Mouse (Mus musculus): Measurements from ENCODE around the gene Cfap74. TPM values are rescaled to one million over a fixed set of nuclear protein-coding genes. Genes with fewer than 3 reads are reported as not detected.
"Not testable (repeated sequence)": the region's sequence is repeated elsewhere in the genome, so short reads cannot be mapped to it uniquely, and the experiment has no call there.

Cfap74 gene
- polyA plus RNA-seq, 2 experiments from 2014 or later: 3.8 to 4.4 TPM

- ATAC-seq: no peak
These were observed 3.1 kb downstream of the Cfap74 start for GRCm38 (mm10) chr4:155412124-155412523.

DNA sequence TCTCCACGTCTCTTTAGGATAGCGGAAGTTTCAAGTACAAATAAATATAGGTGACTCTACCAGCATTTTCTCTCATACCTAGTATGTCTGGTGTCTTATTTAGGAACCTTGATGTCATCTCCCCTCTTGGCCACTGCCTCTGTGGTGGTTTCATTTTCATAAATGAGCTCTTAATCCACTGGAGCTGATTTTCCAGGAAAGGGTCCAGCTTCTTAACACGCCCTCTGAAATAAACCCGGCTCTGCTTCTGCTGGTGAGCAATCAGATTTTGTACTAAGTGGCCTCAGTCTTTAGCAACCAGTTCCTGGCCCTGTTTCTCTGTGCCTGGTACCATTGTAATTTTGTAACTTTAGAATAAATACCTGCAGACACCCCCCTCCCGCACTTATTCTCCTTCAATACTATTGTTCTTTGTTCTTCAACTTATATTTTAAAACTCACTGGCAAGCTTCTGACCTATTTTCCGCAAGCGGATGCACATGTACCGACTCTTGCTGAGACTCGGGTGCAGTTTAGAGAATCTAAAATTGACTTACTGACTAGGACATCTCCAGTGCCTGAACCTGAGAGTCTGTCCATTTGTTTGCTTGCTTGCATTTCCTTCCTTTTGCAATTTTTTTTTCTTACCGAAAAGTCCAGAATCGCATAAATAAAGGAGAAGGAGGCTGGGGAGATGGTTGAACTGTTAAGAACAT lies 4.8 kb downstream of the Cfap74 start:
- no peak for ATAC-seq

- no peak for ATAC-seq
These were observed 5.8 kb downstream of the Cfap74 start for GRCm38 (mm10) chr4:155414656-155415235.

GRCm38 (mm10) chr4:155420137-155420536 lies 11.1 kb downstream of the Cfap74 start:
- no peak for ATAC-seq

DNA sequence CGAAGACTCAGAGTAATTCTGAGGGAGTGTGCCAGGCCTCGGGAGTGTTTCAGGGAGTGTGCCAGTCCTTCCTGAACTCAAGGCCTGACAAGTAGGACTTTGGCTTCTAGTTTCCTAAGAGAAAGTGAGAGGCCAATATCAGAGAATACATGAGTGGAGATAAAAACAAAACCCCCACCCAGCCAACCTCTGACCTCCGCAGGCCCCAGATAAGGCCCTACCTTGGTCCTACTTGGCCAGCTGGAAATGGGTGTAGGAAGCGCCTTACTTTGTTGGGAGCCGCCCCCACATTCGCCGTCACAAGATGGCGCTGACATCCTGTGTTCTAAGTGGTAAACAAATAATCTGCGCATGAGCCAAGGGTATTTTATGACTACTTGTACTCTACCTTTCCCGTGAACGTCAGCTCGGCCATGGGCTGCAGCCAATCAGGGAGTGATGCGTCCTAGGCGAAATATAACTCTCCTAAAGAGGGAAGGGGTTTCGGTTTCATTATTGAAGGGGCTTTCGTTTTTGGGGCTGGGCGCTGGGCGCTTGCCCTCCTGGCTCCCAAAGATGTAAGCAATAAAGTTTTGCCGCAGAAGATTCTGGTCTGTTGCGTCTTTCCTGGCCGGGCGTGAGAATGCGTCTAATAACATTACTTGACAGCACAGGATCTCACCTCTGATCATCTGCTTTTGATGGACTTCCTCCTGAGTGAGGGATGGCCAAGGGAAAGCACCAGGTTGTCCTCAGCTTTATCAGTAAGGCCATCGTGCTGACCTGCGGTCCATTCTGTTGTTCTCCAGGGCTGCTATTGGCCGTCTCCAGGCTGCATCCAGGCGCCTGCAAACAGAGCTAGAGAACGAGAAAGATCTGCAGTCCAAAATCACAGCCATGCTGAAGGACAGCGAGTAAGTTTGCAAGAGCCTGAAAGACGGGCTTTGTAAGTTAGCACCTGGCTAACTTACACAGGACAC lies 12.7 kb downstream of the Cfap74 start:
- not testable (repeated sequence) for ATAC-seq

GRCm38 (mm10) chr4:155423988-155424387 lies 15.0 kb downstream of the Cfap74 start:
- no peak for ATAC-seq

DNA sequence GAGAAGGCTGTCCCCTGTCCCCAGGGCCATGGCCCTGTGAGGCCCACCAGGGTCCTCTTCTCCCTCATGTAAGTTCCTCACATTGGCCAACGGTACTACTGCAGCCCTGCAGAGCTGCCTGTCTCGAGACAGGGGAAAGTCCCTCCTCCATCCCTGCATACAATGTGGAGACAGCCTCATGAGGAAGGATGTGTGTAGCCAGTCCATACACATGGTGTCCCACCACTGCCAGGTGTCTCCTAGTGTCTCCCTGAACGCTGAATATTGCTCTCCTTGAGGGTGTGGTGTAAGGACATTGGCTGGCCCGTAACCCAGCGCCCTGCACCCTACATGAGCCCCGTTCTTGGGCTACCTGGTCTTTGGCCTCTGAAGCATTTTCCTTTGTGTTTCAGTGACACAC lies 17.3 kb downstream of the Cfap74 start:
- no peak for ATAC-seq

DNA sequence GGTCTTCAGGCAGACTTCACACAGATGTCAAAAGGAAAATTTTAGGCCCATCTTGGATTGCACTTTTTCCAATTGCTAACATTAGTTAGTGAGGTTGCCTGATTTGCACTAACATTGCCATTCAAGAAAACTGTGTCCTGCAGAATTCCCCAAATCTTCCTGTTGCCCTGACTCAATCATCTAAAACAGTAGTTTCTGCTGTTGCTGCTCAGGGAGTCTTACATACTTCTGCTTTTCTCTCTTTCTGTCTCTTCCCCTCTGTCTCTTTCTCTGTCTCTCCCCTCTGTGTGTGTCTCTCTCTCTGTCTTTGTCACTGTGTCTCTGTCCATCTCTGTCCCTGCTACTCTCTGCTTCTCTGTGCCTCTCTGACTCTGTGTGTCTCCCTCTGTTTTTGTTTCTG lies 19.5 kb downstream of the Cfap74 start:
- ATAC-seq: no peak

DNA sequence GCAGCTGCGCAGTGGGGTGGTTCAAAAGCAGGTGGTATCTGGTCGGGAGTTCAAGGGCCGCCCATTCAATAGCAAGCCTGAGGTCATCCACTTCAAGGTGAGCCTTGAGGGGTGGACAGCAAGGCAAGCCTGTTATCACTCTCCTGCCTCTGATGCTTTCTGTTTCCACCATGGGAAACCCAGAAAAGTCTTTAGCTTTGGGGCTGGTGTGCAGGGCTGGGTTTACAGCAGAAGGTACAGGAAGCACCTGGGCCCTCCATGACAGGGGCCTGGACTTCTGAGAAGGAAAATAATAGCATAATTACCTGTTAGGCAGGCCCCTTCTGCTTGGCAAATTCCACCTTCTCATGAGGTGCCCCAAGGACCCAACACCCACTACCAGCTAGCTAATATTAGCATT lies 20.2 kb downstream of the Cfap74 start:
- no peak for ATAC-seq

GRCm38 (mm10) chr4:155432358-155432757 lies 23.4 kb downstream of the Cfap74 start:
- ATAC-seq: no peak

GRCm38 (mm10) chr4:155433993-155434392 lies 25.0 kb downstream of the Cfap74 start:
- ATAC-seq: no peak

DNA sequence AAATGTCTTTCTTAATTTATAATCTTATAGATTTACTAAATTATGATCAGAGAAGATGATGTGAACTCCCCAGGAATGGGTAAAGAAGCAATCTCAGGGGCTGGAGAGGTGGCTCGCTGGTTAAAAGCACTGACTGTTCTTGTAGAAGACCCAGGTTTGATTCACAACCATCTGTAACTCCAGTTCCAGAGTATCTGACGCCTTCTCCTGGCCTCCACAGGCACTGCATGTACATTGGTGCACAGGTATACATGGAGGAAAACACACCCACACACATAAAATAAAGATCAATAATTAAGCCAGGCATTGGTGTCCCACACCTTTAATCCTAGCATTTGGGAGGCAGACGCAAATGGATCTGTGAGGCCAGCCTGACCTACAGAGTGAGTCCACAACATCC lies 33.8 kb downstream of the Cfap74 start:
- ATAC-seq: no peak

DNA sequence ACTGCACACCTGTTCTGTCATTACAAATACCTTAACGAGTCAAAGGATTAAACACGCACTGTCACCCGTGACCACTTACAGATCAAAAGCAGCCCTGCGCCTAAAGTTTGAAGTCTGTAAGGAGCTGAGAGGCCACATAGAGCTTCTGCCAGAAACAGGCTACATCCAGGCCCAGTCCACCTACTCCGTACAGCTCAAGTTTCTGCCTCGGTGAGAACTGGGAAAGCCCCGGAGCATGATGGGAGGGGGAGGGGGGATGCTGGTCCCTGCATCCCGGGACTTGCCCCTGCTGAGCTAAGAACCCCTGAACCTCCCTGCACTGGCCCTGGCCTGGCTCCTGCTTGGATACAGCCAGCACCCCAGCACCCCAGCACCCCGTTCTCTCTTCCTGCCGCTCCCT lies 42.6 kb downstream of the Cfap74 start:
- no peak for ATAC-seq

DNA sequence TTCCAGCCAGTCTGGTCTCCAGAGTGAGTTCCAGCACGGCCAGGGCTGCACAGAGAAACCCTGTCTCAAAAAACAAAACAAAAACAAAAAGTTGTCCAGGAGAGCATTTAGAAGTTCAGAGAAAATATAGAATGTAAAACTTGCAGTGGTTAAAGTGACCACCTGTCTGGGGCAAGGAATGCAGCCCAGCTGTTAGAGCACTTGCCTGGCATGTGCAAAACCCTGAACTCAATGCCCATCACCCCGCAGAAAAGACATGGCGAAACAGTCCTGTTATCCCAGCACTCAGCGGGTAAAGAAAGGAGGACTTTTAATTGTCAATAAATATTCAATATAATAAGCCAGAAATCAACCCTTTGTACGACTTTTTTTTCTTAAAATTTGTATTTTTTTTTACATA lies 49.6 kb downstream of the Cfap74 start:
- ATAC-seq: no peak

DNA sequence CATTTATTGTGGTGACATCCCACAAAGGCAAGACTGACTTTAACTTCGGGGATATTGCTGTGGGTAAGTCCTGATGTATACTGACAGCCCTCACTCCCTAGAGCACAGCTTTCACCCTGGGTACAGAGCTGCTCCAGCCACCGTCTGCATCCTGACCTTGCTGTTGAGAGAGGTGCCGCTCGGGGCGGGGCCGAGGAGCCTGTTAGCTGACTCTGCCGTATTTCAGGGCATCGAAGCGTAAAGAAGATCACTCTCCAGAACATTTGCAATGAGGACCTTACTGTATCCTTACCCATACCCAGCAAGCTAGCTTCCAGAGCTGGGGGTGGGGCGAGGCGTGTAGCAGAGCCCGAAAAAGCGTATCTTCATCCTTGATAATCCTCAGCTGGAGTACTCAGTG lies 54.1 kb downstream of the Cfap74 start:
- no peak for ATAC-seq

DNA sequence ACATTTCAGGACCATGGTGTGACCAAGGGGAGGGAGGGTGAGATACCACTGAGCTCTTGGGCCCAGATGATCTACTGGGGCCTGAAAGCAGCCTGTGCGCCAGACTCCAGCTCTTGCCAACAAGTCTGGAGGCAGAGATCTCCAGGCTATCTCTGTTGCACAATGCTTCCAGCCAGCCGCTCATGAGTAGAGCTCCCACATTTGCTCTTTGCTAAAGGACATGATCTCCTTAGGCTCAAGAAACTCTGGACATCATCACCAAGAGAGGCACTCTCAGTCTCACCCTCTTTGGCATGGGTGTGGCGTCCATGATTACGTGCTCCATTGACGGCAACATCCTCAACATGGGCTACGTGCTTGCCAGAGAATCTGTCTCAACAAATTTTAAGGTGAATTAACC lies 54.6 kb downstream of the Cfap74 start:
- ATAC-seq: no peak

DNA sequence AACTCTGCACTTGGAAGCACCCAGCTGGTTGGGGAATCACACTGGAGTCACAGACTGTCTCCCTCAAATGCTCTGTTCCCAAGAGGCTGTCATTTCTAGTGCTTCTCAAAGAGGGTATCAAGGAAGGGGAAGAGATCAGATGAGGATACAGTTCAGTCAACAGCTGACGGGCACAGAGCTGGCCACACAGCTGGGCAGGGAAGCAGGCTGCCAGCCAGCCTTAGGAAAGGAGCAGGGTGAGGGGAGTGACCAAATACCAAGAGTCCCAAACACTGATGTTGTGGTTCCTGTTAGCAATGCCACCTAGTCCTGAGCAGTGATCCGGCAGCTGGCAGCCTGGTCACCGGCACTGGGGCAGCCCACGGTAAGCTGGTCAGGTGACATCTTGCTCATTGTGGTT lies 55.1 kb downstream of the Cfap74 start:
- no peak for ATAC-seq

GRCm38 (mm10) chr4:155465607-155466006 lies 56.6 kb downstream of the Cfap74 start:
- no peak for ATAC-seq

DNA sequence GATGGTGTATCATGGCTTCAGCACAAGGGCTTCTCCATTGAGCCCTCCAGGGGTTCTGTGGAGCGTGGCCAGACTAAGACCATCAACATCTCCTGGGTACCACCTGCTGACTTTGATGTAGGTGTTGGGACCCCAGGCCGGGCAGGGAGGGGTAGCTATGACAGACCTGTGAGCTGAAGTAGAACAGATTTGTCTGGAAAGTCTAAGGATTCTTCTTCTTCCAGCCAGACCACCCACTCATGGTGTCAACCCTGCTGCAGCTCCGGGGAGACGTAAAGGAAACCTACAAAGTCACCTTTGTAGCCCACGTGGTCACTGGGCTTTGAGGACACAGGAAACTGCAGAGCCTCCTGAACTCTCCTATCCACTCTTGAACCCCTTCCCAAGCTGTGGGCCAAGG lies 57.1 kb downstream of the Cfap74 start:
- no peak for ATAC-seq

GRCm38 (mm10) chr4:155467237-155468010 lies 58.4 kb downstream of the Cfap74 start:
- ATAC-seq: no peak

- no peak for ATAC-seq
These were observed 60.0 kb downstream of the Cfap74 start, which contains the start of gene Tmem52 for GRCm38 (mm10) chr4:155468952-155469351. Tmem52 (plus strand) TSS chr4:155469114.

DNA sequence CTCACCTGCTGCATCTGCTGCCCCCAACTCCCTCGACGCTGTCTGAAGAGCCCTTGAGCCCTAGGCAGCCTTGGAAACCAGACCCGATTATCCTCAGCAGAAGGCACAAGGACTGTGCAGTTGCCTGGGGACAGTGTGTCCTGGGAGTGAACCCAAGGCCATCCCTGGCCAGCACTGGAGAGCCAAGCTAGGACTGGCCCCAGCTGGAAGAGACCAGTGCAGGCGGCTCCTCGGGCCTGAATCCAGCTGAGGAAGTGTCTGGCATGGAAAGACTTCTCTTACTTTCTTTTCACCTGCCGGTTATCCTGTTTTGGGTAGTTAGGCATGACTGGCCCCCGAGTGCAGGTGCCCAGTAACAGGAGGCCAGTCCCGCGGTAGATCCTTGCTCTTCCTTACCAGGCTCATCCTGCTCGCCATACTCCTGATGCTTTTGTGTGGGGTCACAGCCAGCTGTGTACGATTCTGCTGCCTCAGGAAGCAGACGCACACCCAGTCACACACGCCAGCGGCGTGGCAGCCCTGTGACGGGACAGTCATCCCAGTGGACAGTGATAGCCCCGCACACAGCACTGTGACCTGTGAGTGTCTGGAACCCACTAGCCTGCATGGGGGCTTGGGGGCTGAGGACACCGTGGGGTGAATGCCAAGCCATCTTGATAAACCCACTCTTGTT lies 60.7 kb downstream of the Cfap74 start:
- no peak for ATAC-seq

All from CD4-positive, CD25-positive, alpha-beta regulatory T cell, adult 4 months (primary cell).